Mouse (Mus musculus): ENCODE measurements around the gene 4931429L15Rik. TPM values are rescaled to one million over a fixed set of nuclear protein-coding genes. Genes with fewer than 3 reads are reported as not detected.

4931429L15Rik gene
- polyA plus RNA-seq, 1 experiment from 2014 or later: not detected

DNA sequence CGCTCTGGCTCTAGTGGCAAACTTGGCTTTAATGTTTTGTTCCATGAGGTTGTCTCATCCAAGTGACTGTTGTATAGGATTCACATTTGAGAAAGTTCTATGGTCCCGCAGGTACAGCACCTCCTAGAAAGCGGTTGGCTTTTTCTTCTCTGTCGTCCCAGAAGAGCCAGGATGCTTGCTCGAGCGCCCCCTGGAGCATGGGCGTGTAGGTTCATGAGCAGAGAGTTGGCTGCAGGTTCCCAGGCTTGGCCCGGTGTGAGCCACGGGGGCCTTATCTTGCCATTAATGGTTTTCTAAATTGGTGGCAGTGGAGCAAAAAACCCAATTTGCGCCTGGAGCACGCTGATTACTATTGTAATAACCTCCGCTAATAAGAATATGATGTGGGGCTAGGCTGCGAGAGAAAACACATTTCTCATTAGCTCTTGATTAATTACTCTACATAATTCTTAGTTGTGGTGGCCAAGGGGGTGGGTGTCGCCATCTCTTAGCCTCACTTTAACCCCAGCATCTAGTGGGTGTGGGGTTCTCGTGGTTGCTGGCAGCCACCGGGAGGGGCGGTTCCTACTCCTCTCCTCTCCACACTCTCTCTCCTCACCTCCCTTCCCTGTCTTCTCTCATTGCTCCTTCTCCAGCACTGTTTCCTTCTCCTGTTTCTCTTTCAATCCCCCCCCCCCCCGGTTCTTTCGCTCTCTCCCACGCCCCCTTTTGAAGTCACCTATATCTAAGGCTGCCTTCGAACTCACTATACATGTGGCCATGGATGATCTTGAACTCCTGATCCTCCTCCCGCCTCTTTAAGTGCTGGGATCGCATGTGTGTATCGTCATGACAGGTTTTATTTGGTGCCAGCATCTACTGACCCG lies 8.2 kb upstream of the 4931429L15Rik start:
- DNase-seq (ENCODE audit: low spot score): peak; percentile 9

DNA sequence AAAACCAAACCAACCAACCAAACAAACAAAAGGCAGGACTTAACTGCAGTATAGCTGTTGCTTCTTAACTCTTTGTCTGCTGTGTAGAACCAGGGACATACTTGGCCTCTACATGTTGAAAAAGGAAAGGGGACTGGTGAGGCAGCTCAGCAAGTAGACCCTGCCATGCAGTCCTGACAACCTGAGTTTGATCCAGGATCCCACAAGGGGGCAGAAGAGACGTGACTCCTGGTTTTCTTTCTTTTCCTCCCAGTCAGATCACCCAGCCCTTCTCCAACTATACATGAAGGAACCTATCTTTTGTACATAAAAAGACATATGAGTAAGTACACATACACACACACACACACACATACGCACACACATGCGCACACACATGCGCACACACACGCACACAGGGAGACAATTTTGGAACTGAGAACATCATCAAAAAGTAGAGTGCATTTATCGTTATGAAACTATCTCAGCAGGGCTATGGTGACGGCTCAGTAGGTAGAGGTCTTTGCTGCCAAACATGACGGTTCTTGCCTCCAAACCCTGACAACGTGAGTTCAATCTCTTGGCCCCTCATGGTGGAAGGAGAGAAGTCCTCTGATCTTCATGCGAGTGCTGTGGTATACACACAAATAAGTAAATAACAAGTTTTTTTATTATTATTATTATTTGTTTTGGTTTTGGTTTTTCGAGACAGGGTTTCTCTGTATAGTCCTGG lies 7.1 kb upstream of the 4931429L15Rik start:
- DNase-seq (ENCODE audit: low spot score): no peak

DNA sequence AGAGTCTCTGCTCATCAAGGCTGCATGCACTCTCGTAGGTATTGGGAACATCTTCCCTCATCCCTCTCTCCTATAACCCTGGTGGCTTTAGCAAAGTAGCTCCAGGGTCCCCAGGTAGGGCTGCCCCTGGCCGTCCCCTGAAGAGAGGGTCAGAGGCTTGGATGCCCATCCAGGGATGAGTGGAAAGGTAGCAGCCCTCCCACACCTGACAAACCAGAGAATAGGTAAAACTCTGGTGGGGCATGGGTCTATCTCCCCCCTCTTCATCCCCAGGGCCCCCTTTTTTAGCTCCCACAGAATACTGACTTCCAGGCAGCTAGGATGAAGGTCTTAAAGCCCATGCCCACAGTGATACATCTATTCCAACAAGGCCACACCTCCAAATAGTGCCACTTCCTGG lies 675 bp upstream of the 4931429L15Rik start:
- no peak for DNase-seq (ENCODE audit: low spot score)

DNA sequence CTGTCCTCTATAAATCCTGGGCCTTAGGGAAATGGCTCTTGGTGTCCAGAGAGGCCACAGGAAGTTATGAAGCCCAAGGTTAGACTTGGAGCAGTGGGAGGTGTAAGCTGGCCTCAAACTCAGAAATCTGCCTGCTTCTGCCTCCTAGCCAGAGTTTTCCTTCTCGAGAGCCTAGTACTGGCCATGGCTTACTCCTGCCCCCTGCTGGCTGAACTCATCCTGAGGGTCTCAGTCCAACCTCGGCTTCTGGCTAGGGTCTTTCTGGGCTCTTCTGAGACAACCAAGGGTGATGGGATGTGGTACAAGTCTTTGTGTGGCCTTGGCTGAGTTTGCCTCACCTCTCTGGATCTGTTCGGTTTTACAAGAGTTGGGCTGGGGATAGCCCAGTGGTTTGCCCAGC lies 1.8 kb downstream of the 4931429L15Rik start:
- no peak for DNase-seq (ENCODE audit: low spot score)

DNA sequence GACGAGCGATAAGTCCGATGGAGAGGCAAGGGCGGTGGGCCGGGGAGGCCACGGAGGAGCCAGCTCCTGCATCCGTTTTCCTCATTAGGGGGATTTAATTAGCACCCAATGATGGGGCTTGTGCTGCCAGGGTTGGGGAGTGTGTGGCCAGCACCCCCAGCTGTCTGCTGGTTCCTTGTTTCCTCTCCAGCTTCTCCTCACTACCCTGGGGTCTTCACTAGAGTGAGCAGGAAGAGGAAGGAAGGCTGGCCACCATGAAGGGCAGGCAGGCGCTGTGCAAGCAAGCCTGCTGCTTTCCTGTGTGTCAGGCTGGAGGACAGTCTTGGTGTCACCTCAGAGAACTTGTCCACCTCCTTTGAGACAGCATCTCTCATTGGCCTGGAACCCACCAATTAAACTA lies 2.9 kb downstream of the 4931429L15Rik start:
- no peak for DNase-seq (ENCODE audit: low spot score)

DNA sequence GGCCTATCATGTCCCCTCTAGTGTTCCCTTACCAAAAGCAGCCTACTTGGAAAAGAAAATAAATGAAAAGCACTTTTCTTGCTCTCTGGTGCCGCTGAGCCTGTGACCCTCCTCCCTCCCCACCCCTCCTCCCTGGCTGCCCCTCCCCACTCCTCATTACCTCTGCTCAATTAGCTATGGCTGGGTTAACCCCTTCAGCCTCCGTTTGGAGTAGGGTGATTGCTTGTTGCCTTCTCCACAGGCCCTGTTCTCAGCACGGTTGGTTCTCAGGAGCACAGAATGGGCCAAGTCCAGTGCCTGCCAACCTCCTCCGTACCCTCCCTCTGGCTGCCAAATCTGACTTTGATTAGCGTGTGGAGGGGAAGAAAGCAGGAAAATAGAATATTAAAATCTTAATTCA lies 3.4 kb downstream of the 4931429L15Rik start:
- no peak for DNase-seq (ENCODE audit: low spot score)

DNA sequence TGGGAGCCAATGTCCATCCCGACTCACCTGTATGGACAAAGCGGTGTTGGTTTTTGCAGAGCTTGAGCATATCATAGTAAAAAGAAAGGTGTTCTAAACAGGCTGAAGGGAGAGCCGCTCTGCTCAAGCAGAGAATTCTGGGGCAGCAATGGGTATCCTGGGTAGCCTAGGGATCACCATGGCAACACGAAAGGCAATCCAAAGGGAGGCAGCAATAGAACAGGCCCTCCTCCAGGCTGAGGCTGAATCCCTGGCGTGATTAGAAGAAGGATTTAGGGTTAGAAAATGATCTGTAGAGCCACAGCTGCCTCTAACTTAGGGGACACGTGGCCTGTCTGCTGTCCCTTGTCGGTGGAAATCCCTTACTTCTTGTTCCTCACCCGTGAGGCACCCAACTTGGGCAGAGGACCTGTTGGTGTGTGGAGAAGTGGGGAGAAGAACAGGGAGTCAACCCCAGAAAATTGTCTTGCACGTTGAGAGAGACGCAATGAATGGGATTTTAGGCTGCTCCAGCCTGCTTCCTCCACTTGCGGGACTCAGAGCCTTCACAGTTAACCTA lies 3.9 kb downstream of the 4931429L15Rik start:
- no peak for DNase-seq (ENCODE audit: low spot score)

DNA sequence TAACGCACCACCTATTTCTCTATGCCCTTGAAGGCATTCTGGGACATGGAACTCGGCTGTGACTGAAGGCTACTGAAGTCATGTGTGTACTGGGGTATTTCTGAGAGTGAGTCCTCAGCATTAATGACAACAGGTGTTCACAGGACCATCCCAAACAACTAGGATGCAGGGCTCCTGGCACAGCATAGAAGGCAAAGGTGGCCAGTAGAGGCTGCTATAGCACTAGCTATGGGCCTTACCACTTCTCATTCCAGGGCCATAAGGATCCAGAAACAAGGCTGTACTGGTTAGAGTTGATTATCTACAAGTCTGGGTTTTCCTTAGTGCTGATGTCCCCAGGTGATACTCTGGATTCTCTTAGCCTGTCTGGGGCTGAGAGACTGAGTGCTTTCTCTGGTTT lies 4.9 kb downstream of the 4931429L15Rik start:
- DNase-seq (ENCODE audit: low spot score): no peak

DNA sequence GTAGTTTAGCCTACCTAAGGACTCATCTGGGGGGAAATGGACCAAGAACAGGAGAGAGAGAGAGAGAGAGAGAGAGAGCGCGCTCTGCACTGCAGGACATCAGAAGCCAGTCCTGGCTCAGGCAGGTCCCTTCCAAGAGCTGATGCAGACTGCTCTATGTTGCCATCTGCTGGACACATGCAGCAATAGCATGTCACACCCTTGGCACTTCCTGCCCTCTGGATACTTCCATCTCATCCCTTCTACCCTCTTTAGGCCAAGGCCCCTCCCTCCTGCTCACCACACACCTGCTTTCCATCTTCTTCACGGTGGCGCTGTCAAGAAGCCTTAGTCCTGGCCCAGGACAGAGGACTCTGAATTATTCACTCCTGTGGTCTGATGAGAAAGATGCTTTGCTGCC lies 5.3 kb downstream of the 4931429L15Rik start:
- peak; percentile 73 for DNase-seq (ENCODE audit: low spot score)

DNA sequence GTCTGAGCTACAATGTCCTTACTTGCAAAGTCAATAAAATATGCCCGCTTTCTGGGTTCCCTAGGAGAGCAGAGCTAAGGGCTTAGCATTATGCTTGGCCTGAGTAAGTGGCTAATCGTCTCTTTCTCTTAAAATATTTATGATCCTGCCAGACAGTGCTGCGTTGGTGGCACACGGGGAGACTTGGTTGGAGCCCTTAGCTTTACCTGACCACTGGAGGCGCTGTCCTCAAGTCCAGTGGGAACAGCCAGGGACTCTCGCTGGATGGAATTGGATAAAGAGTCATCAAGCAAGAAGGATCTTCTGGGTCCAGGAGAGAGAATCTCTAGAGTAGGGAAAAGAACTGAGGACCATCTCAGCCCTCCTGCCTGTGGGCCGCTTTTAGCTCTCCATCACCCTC lies 10.7 kb downstream of the 4931429L15Rik start:
- DNase-seq (ENCODE audit: low spot score): peak; percentile 23

DNA sequence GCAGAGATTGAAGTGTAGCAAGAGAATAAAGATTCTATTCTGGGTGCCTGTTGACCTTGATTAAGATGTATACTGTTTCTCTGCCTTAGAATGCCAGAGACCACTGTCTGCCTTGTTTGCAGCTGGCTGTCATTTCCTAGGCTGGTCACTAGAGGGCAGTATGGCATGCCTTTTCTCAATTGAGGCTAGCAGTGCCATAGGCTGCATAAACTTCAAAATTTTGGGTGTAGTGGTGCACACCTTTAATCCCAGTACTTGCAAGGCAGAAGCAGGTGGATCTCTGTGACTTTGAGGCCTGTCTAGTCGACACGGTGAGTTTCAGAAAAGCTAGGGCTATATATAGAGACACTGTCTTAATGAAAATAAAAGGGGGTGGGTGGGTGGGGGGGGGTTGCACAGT lies 17.6 kb downstream of the 4931429L15Rik start:
- DNase-seq (ENCODE audit: low spot score): peak; percentile 58

DNA sequence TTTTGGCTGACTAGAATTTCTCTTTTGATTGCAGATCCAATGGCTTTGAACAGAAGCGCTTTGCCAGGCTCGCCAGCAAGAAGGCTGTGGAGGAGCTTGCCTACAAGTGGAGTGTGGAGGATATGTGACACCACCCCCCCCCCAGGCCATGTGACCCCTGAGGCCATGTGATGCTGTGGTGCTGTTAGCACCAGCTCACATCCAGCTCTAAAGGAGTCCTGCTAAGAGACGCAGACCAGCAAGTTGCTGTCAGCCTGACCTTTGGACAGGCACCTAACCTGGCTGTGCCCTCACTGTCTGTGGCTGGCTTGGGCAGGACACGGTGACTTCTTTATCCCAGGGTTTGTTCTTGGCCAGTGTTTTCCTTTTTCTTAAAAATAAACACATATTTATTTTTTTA lies 21.4 kb downstream of the 4931429L15Rik start:
- no peak for DNase-seq (ENCODE audit: low spot score)

DNA sequence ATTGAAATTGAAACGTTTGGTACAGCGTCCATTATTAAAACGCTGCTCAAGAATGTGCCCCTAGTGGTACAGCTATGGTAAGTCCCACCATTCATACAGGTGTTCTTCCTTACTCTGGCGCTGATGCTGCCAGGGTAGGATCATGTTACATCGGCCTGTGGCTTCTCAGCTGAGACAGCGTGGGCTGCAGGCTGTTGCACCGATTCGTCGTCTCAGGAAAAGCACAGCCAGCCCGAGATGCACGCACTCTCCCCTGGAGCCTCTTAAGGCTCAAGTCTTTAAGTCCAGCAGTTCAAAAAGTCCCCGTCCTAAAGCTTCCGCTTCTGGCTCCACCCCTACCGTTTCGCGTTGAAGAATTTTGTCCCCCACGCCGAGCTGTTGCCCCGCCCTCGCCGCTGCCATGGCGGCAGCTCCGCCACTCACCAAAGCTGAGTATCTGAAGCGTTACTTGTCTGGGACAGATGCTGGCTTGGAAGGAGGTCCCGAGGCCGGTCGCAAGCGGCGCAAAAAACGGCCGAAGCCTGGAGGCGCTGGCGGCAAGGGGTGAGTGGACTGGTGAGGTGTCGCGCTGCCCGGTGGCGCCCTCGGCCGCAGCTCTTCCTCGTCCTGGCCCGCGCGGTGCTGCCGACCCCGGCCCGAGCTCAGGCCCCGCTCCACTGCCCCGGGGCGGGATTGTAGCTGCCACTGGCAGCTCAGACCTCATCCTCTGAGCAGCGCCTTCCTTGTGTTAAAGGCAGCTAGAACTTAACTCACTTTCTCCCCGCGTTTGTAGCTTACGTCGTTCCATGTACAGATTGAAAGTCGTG lies 37.0 kb downstream of the 4931429L15Rik start, which contains the start of gene Bud13:
Gene Bud13 (plus strand): TSS at position 378 of the 806 bp plus-strand sequence.
- DNase-seq (ENCODE audit: low spot score): peak; percentile 92

DNA sequence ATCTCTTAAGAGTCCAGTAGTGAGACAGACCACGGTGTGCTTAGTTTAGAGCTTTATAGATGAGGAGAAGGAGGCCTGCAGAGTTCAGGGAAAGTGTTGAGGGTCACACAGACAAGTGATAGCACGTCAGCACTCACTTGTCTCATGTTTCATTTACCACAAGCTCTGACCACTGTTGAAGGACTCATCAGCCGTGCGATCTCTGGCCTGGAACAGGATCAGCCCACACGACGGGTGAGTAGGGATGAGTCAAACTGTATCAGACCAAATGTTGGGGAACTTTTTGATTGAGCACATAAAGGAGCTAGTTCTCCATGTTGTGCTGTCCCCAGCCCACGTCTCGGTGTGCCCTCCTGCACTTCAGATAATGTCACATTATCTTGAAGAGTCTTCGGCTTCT lies 45.3 kb downstream of the 4931429L15Rik start:
- DNase-seq (ENCODE audit: low spot score): no peak

DNA sequence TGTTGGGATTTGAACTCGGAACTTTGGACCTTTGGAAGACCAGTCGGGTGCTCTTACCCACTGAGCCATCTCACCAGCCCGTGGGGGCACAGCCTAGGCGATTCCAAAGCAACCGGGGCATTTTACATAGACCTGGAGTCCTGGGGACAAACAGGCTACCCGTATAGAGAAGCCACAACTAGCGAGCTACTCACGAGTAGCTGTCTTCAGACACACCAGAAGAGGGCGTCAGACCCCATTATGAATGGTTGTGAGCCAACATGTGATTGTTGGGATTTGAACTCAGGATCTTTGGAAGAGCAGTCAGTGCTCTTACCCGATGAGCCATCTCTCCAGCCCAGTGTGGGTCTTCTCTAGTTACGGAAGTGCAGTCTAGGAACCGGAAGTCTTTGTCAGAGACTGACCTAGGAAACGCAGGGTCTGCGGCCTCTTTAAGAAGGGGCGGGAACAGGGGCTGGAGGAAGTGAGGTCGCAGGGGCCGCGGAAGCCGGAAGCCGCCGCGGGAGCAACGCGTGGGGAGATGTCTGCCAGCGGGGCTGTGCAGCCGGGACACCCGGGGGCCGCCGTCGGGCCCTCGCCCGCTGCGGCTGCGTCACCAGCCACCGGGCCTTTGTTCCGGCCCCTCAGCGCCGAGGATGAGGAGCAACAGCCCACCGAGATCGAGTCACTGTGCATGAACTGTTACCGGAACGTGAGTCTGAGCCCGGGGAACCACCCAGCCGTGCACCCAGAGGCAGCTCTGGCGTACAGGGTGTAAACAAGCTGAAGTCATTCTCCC lies 46.9 kb downstream of the 4931429L15Rik start, which contains the start of gene Zpr1:
Gene Zpr1 (plus strand): TSS at position 388 of the 778 bp plus-strand sequence.
- peak; percentile 92 for DNase-seq (ENCODE audit: low spot score)

DNA sequence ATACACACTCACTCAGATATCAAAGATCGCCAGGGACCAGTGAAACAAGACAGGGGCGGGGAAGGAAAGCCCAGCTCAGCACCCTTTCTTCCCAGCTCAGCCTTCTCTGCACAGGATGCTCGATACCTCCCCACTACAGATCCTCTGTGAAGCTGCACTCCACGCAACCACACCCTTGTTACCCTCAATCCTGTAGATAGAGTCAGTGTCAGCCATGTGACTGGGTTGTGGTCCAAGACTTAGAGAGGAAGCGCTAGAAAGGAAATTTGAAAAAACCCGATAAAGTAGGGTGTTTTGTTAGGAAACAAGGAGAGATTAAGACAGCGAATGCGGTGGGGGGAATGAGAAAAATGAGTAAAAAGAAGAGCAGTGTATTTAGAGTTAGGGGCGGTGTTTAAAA lies 47.7 kb downstream of the 4931429L15Rik start:
- DNase-seq (ENCODE audit: low spot score): peak; percentile 18

DNA sequence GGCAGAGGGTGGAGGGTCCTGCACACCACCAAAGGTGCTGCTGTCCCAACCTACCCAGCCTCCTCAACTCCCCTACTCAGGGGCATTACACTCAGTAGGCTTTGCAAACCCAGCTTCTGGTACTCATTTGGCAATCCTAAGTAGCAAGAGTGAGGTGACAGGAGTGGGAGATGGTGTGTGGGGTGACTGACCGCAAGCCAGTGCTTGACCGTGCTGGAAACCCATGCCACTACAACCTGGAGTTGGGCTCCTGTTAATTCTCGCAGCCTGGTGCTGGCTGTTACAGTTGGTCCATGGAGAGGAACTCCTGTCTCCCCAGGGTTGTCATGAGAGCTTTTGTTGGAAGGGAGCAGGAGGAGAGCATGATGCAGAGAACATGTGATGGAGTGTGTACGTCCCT lies 49.0 kb downstream of the 4931429L15Rik start:
- no peak for DNase-seq (ENCODE audit: low spot score)

DNA sequence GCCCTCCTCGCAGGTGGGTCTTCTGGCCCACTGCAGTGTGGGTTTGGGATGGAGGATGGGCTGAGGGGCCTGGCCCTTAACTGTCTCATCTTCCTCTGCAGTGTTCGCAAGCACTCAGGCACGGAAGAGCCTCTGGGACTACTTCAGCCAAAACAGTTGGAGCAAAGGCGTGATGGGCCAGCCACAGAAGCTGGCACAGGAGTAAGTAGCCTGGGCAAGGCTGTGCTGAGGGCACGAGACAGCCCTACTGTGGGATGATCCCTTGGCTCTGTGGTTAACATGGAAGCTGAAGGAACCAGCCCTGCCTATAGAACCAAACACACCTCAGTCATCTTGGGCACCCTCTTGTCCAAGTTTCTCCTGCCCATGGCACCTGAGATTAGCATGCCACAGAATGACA lies 50.7 kb downstream of the 4931429L15Rik start:
- no peak for DNase-seq (ENCODE audit: low spot score)

DNA sequence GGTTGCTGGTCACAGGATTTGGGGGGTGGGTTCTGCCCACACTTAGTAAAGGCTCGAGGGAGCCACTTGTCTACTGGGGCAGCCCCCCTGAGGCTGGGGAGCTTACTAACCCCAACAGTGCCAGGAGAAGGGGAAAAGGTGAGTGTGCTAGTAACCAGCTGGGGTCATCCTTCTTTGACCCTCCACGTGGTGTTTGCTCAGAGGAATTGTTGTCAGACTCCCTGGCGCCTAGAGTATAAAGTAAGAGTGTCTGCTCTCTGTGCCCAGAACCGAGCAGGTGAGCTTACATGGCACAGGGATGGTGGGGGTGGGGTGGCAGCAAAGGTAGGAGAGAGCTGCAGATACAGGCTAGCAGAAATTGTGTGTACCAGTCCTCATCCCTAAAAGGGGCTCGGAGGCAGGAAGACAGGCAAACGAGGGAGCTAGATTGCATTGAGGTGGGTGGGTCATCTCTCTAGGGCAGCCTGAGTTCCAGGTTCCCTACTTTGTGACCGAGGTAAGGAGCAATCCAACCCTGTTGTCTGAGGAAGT lies 51.4 kb downstream of the 4931429L15Rik start, which contains the start of gene Apoa5:
Gene Apoa5 (plus strand): TSS at position 291 of the 531 bp plus-strand sequence.
- DNase-seq (ENCODE audit: low spot score): no peak

DNA sequence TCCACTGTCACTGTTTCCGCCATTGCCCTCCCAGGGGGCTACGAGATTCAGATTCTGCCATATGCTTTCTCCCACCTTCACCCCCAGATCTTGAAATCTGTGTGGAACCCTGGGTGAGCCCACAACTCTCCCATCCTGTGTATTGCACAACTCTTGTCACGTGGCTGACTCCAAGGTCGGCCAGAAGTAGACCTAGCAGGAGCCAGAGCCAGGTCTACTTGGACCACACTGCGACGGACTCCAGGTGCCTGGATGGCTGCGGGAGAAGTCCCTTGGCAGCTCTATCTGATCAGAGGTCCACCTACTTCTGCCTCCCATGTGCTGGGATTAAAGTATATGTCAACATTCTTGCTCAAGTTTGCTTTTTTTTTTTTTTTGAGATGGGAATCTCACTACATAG lies 58.7 kb downstream of the 4931429L15Rik start:
- DNase-seq (ENCODE audit: low spot score): no peak

Data from thymus, postnatal 0 days (tissue).